Mouse (Mus musculus): ENCODE data around the gene Mrnip. TPM values are rescaled to one million over a fixed set of nuclear protein-coding genes. Genes with fewer than 3 reads are reported as not detected.

Mrnip gene
- total RNA-seq, 2 experiments from 2014 or later, result 4.4 to 5.3 TPM

DNA sequence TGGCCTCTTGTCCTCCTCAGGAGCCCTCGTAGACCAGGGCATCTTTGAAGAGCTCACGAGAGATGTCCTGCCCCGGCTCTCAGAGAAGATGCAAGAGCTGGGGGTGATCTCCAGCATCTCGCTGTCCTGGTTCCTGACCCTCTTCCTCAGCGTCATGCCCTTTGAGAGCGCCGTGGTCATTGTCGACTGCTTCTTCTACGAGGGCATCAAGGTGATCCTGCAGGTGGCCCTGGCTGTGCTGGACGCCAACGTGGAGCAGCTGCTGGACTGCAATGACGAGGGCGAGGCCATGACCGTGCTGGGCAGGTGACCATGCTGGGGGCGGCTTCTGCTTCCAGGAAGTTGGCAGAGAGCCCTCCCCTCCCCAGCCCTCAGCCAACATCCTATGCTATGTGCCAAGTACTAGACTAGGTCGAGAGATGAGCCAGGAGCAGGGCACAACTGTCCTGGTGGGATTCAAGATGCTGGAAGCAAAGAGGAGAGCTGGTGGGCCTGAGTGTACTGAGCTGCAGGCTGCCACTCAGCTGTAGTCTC is 17.5 kb upstream of the Mrnip start:
- DNase-seq (ENCODE audit: low spot score in 2 of 2), result no peak

DNA sequence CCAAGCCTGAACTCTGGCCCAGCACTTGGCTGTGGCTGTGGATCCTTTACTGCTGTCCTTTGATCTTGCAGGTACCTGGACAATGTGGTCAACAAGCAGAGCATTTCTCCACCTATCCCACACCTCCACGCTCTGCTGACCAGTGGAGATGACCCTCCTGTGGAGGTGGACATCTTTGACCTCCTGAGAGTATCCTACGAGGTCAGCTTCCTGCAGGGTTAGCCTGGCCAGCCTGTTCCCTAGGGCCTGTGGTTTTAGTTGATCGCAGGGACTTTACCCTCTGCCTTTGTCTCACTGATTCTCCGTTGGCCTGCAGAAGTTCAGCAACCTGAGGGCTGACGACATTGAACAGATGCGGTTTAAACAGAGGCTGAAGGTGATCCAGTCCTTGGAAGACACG is 15.9 kb upstream of the Mrnip start:
- DNase-seq (ENCODE audit: low spot score in 2 of 2), result no peak

DNA sequence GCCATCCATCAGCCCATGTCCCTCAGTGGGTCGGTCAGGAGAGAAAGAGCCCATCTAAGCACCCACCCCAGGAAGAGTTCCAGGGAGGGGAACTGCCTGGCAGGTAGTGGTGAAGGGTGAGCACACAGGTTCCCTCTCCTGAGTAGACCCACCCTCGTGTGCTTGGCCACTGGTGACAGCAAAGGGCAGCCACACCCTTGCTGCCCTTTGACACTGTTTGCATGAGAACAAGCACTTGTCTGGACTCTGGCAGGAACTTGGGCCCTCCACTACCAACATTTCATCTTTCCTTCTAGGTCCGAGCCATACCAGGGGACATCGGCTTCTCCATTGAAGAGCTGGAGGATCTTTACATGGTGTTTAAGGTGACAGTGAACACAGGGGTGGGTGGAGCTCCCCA is 14.9 kb upstream of the Mrnip start:
- no peak for DNase-seq (ENCODE audit: low spot score in 2 of 2)

DNA sequence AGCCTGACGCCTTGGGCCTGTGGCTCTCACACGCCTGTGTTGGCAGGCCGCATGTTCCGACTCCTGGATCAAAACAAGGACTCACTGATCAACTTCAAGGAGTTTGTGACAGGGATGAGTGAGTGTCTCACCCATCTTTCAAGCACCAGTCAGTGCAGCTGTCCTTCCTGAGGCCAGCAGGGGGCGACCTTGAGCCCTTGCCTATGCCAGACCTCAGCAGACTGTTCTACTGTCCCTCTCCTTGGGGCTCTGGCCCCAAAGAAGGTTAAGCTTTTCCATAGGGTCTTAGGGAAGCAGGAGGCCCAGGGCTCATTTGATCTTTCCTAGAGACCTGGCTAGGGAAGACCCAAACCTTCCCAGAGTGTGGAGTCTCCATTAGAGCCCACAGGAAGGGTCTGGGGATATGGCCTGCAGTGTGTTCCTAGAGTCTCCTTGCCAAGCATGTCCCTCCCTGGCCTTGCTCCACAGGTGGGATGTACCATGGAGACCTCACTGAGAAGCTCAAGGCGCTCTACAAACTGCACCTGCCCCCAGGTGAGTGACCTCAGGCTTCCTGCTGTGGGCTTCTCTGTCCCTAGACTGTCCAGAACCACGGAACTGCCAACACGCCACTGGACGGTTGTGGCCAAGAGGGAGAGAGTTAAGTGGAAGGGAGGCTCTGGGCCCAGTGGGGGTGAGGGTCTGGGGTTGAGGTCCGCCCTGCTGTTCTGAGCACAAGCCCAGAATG is 12.5 kb upstream of the Mrnip start:
- DNase-seq (ENCODE audit: low spot score in 2 of 2), result peak; percentile 56 to 62

DNA sequence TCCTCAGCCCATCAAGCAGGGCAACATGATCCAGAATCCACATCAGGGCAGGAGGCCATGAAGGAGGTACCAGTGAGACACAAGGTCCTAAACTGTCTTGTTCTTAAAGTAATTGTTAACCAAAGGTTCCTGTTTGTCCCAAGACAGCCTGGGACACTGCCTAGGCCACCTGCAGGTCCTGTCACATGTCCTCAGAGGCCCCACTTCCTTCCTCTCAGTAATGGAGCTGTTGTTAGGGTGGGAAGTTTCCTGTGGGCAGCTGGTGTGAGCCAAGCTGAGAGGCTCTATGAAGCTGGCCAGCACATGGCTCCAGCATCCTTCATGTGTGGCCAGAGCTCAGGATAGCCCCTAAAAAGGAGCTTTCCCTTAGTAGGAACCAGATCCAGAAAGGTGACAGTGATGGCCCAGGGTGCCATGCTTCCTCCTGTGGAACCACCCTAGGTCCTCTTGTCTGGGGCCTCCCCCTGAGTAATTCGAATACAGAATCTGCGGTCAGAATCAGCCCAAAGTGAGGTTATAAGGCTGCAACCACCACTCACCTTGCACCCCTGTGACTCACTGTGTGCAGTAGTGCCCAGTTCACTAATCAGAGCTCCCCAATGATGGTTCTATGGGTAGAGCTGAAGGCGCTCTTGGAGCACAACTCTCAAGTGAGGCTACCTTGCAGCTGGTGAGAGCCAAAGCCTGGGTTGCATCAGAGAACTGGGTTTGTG is 11.8 kb upstream of the Mrnip start:
- DNase-seq (ENCODE audit: low spot score in 2 of 2), result no peak

DNA sequence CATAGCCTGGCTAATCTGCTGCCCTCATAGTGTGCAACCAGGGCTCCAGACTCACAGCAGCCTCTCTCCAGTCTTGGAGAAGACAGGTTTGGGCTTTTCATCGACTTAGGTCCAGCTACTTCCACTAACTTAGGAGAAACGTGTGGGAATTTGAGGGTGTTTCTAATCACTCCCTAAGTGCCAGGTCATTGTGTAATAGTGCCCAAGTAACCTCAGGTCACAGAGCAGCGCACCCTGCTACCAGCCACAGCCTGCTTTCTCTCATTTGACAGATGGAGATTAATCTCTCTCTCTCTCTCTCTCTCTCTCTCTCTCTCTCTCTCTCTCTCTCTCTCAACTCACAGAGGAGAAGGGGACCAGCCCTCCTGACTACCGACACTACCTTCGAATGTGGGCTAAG is 5.9 kb upstream of the Mrnip start:
- no peak for DNase-seq (ENCODE audit: low spot score in 2 of 2)

DNA sequence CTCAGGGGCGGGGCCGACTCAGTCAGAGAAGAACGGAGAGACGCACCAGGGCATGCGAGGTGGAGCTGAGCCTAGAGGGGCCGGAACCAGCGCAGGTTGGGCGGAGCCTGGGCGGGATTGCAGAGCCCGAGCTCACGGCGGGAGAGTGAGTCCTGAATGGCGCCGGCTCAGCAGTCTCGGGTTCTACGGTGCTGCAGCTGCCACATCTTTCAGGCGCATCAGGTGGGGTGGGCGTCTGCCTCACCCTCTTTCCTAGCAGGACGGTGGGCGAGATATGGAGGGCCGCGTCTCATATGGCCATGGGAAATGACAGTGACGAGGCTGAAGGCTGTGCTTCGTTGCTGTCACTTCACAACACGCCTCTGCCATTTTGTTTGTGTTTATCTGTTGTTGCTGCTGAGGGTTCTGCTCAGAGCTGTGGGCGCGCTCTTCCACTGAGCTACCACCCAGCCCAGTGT is 515 bp downstream of the Mrnip start:
- DNase-seq (ENCODE audit: low spot score in 2 of 2), result peak; percentile 91 to 97

DNA sequence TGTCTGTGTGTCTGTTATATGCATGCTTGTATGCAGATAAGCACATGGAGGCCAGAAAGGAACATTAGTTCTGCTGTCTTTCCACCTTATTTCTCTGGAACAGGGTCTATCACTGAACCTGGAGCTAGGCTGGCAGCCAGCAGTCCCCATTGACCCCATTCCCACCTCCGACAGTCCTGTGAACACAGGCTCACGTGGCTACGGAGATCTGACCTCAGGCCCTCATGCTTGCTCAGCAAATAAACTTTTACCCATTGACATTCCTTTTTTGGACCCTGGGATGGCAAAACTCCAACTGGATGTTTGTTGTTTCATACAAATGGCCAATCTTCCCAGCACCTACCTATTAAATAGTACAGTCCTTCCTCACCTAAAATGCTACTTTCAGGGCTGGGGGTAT is 2.1 kb downstream of the Mrnip start:
- no peak for DNase-seq (ENCODE audit: low spot score in 2 of 2)

DNA sequence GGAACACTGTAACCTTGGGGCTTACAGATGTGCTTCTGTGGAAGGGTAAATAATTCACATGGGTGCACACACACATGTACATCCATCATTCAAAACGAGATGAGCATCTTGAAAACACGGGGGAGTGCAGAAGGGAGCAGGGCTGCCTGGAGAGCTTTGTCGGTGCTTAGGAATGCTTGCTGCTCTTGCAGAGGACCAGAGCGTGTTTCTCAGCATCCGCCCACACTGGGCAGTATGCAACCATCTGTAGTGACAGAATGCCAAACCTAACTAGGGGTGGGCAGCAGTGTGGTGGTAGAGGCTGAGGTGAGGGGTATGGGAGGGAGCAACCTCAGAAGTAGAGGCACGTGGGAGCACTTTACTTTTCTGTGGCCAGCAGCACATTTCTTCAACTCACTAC is 2.9 kb downstream of the Mrnip start:
- DNase-seq (ENCODE audit: low spot score in 2 of 2), result no peak

DNA sequence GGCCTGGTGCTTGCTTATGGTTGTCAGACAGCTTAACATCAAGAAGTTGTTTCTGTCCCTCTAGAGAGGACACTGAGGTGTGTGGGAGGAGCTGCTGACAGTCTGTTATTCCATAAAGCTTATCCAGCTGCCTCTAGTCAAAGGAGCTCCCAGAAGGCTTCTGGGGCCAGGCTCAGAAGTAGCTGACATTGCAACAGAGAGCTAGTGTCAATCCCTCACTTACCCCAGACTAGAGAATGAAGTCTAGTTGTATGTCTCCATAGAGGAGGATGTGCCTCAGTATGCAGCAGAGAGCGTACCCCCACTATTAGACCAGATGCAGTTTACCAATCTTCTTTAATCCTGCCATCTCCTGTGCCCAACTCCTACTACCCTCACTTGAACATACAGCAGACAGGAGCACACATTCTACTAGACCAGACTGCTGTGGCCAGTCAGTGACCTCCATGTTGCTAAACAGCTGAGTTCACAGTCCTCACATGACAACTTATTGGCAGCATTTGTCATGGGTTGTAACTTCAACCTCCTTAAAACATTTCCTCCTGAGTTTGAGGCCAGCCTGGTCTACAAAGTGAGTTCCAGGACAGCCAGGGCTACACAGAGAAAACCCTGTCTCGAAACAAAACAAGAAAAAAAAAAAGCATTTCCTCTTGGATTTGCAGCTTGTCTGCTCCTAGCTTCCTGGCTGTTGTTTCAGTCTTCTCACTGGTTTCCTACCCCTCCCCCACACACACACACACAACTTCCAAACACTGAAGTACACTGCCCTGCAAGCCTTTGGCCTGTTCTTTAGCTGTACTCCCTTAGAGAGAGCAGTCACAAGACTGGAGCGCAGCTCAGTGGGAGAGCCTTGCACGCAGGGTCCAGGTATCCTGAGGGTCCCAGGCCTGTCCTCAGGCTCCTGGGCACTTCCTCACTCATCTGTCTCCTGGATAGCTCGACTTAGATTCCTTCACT is 4.6 kb downstream of the Mrnip start:
- DNase-seq (ENCODE audit: low spot score in 2 of 2), result no peak

DNA sequence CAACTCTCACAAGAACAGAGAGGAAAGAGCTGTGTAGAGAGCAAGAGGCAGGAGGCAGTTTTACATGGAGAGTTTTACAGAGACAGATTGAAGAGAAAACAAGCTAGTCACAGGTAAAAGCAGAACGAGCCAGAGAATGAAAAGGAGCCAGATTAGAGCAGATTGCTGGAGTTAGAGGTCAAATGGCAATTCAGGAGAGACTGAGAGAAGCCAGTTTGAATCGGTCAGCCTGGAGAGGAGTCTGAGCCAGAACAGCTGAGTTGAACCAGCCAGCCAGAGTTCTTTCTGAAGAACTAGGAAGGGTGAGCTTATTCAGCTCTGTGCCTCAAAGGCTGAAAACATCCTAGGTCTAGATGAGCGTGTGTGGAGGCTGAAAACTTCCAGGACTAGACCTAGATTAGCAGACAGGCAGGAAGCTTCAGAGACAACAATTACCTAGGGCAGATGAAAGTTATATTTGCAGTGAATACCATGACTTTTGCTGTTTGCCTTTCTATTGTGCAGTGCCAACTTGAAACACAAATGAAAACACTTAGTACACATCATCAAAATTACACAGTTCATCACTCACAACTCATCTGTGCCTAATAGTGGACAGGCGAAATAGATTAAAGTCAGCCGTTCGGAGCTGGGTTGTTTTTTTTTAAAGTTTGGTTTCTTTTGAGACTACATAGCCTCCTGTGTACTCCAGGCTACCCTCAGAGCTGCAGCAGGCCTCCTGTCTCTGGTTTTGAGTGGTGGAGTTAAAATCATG is 6.4 kb downstream of the Mrnip start:
- DNase-seq (ENCODE audit: low spot score in 2 of 2), result no peak

DNA sequence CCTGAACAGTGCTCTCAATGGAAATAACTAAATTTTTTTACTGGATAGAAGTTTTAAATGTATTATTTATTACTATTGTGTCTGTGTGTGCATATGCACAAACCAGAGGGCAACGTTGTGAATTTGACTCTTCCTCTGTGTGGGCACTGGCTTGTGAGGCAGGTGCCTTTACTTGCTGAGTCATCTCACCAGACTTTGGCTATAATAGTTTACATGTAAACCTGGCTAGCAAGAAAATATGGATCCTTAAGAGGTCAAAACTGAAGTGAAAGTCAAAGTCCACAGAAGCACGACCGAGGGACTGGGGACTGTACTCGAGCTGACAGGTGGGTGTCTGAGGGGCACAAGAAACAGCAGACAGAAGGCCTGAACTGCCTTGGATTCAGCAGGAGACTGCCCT is 8.5 kb downstream of the Mrnip start:
- DNase-seq (ENCODE audit: low spot score in 2 of 2), result no peak

DNA sequence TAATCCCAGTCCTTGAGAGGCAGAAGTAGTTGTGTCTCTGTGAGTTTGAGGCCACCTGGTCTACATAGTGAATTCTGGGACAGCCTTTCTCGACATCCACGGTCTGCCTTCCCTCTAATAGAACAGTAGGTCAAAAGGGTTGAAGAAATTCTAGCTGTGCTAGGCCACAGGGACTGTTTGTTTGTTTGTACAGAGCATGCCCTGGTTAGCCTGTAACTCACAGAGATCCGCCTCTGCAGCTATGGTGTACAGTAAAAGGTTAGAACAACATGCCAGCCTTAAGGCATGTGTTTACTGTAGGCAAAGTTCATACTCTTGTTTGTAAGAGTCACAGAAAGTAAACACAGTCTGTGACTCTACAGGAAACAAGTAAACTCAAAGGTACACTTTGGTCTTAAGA is 10.5 kb downstream of the Mrnip start:
- no peak for DNase-seq (ENCODE audit: low spot score in 2 of 2)

DNA sequence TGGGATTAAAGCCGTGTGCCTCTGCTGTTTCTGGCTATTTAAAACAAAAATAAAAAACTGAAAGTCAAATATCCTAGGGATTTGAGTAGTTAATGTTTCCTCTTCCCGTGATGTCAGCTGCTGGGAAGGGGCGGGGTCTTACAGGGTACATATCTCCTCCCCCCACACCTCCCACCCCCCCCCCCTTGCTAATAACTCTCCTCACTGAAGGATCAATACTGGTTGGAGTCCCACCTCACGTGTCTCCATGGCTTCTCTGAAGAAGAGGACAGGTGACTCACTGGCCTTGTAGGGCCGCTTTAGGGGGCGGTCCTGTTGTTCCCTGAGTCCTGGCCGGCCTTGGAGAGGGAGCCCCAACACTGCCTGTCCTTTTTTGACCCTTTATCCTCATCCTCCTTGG is 14.4 kb downstream of the Mrnip start:
- DNase-seq (ENCODE audit: low spot score in 2 of 2), result no peak

DNA sequence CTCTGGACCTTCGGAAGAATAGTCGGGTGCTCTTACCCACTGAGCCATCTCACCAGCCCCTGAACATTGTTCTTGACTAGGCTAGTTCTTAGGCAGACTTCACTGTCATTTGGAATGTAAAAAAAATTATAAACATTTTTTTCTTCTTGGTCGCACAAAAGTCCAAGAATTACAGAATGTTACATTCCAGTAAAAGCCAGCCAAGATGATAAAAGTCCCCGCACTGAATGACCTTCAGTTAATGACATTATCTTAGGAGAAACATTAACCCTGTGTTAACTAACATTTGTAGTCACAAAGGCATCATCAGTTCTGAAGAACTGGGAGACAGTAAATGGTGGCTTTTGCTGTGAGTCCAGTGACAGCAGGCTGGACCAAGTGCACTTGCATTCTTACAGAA is 16.1 kb downstream of the Mrnip start:
- DNase-seq (ENCODE audit: low spot score in 2 of 2), result no peak

DNA sequence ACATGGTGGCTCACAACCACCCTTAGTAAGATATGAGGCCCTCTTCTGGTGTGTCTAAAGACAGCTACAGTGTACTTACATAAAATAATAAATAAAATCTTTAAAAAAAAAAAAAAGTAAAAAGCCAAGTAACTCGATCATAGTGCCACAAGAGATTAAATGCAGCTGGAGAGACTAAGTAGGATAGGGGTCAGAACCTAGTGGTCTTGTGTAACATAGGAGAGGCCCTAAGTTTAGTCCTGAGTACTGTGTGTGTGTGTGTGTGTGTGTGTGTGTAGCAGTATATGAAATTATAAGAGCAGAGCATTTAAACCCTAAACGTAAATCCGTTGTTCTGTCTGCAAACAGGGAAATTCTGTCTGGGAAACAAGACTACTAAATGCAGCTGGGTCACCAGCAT is 18.0 kb downstream of the Mrnip start:
- DNase-seq (ENCODE audit: low spot score in 2 of 2), result no peak

DNA sequence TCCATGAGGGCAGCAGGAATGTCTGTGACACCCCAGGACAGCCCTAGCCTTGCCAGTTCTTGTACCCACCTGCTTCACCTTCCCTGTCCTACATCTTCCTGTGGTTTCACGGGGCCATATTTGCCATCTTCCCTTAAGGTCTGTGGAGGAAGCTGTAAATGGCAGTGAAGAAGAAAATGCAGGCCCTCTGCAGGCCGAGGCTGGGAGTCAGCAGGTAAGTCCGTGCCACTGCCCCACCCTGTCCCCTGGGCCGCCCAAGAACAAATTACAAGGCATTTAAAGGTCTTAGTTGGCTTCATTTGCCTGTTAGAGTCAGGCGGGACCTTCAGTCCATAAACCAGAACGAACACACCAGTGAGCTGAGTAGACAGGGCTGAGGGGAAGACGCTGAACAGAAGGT is 19.8 kb downstream of the Mrnip start:
- no peak for DNase-seq (ENCODE audit: low spot score in 2 of 2)

DNA sequence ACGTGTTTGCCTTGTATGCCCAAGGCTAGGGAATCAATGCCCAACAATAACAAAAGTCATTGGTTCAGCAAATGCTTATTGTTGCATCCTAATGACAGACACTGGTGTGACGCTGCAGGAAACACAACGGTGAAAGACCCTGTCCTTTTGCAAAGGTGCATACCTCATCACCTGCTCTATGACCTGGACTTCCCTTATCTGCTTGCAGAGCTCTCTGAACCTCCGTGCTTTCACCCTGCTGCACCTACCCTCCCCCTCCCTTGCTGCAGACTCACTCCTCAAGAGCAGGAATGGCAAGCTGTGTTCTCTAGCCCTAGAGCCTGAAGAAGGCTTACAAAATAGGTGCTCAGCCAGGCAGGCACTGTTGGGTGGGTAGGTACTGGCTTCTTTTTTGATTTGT is 20.5 kb downstream of the Mrnip start:
- DNase-seq (ENCODE audit: low spot score in 2 of 2), result no peak

DNA sequence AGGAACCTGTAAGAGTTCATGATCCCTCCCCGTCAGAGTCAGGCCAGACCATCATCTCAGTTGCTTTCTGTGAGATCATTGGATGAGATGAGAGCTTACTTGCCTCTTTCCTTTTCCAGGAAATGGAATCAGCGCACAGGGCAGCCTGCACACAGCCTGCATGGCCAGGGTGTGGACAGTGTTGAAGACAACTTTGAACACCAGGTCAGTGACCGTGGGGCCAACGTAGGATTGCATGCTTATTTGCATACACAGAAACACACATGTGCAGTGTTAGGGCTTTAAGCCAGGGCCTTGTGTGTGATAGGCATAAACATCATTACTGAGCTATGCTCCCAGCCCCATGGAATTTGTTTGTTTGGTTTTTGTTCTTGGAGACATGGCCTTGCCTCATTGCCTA is 23.3 kb downstream of the Mrnip start:
- DNase-seq (ENCODE audit: low spot score in 2 of 2), result no peak

DNA sequence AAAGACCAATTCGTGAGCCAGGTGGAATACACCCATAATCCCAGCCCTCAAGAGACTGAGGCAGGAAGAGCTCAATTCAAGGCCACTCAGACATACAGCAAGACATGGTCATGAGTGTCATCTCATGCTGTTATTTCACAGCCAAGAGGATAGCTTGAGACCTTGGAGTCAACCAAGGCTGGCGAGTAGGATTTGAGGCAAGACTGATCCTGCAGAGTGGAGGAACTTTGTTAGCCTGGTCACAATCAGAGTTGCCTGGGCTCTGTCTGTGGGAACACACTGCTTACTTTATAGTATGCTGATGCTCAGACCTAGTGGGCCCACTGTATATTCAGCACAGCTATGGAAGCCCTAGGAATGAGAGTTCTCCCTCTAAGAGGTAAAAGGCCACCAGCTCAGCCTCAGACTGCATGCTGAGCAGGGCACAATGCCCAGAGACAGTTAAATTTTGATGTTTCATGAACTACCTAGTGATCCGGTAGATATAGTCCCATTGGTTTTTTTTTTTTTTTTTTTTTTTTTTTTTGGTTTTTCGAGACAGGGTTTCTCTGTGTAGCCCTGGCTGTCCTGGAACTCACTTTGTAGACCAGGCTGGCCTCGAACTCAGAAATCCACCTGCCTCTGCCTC is 24.1 kb downstream of the Mrnip start:
- no peak for DNase-seq (ENCODE audit: low spot score in 2 of 2)
